Mouse (Mus musculus) pancreas, adult 10 weeks (tissue): ENCODE data around the gene Hist1h4n. TPM values are rescaled to one million over a fixed set of nuclear protein-coding genes. Genes with fewer than 3 reads are reported as not detected.

ENCODE experiments used
- polyA plus RNA-seq: library from polyadenylated mRNA; stranded (reverse); fragments of 350-450 nt; fragmentation: Illumina TruSeq; extraction: RNeasy Lipid Tissue Mini Kit (QIAGEN cat#74804); gene quantifications from one replicate; pipeline ENCODE4 v1.2.3, GENCODE M21; 2015; ENCODE audit warnings: low read depth, low replicate concordance; ENCODE audit not compliant: insufficient read depth

Gene Hist1h4n
- not detected for polyA plus RNA-seq

DNA sequence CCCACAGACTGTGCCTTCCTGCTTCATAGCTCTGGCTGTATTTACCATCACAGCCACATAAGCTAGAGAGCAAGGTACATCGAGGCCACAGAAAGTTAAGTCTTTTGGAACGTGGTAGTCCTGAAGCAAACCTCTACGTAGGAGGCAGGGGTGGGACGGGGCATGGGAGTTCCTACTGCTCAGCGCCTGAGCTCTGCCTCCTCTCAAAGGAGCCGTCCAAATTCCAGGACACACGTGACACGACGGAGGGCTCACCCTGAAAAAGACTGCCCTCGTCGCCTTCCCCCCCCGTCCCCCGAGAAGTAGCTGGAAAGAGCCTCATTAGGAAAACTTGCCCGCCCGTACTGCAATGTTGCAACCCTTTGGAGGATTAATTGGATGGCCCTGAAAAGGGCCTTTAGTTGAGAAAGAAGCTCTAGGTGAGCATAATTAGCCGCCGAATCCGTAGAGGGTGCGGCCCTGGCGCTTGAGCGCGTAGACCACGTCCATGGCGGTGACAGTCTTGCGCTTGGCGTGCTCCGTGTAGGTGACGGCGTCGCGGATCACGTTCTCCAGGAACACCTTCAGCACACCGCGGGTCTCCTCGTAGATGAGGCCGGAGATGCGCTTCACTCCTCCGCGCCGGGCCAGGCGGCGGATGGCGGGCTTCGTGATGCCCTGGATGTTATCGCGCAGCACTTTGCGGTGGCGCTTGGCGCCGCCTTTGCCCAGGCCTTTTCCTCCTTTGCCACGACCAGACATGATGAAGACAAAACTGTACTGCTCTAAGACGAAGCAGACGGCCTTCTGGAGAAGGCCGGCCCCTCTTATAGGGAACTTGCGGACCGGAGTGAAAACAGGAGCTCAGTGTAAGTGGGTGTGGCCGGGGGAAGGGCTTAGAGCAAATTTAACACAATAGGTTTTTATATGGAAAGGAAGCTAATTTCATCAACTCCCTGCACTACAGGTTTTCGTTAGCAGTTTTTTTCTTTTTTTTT, at the start of gene Hist1h4n:
Hist1h4n (minus strand) TSS at position 779 of the 977 bp plus-strand sequence.

DNA sequence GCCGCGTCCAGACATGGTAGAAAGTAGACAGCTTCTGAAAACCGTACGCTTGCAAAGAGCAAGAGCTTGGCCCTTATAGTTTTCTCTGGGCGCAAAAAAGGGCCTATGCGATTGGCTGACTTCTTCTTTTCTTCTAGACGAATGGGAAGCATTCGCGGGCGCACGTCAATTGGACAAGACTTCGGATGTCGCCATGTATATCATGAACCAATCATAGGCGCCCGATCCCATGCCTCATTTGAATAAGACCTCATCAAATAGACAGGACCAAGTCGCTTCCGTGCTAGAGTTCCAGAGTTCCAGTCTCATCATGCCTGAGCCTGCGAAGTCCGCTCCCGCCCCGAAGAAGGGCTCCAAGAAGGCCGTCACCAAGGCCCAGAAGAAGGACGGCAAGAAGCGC, 1.5 kb upstream of the Hist1h4n start, which contains the start of the genes Hist1h2ap and Hist1h2br:
Hist1h2ap (minus strand) TSS at position 47 of the 400 bp plus-strand sequence.
Hist1h2br (plus strand) TSS at position 283 of the 400 bp plus-strand sequence.

DNA sequence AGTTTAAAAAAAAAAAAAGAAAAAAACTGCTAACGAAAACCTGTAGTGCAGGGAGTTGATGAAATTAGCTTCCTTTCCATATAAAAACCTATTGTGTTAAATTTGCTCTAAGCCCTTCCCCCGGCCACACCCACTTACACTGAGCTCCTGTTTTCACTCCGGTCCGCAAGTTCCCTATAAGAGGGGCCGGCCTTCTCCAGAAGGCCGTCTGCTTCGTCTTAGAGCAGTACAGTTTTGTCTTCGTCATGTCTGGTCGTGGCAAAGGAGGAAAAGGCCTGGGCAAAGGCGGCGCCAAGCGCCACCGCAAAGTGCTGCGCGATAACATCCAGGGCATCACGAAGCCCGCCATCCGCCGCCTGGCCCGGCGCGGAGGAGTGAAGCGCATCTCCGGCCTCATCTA, 20.5 kb downstream of the Hist1h4n start, which contains the start of gene Hist1h4m:
Hist1h4m (plus strand) TSS at position 208 of the 400 bp plus-strand sequence.

DNA sequence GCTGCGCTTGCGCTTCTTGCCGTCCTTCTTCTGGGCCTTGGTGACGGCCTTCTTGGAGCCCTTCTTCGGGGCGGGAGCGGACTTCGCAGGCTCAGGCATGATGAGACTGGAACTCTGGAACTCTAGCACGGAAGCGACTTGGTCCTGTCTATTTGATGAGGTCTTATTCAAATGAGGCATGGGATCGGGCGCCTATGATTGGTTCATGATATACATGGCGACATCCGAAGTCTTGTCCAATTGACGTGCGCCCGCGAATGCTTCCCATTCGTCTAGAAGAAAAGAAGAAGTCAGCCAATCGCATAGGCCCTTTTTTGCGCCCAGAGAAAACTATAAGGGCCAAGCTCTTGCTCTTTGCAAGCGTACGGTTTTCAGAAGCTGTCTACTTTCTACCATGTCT, 21.9 kb downstream of the Hist1h4n start, which contains the start of the genes Hist1h2bq and Hist1h2ao:
Hist1h2bq (minus strand) TSS at position 125 of the 400 bp plus-strand sequence.
Hist1h2ao (plus strand) TSS at position 393 of the 400 bp plus-strand sequence.

DNA sequence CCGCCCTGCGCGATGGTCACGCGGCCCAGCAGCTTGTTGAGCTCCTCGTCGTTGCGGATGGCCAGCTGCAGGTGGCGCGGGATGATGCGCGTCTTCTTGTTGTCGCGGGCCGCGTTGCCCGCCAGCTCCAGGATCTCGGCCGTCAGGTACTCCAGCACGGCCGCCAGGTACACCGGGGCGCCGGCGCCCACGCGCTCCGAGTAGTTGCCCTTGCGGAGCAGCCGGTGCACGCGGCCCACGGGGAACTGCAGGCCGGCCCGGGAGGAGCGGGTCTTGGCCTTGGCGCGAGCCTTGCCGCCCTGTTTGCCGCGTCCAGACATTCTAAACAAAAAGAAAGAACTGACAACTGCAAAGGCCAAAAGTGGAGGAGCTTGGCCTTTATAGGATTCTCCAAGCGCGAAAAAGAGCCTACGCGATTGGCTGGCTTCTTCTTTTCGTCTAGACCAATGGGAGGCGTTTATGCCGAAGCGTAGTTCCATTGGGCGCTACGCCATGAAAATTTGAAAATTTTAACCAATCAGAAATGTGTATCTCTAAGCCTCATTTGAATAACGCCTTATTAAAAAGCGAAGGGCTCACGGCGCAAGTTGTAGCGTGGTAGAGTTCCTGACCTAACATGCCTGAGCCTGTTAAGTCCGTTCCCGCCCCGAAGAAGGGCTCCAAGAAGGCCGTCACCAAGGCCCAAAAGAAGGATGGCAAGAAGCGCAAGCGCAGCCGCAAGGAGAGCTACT, 44.9 kb downstream of the Hist1h4n start, which contains the start of the genes Hist1h2an and Hist1h2bp:
Hist1h2an (minus strand) TSS at position 320 of the 731 bp plus-strand sequence.
Hist1h2bp (plus strand) TSS at position 563 of the 731 bp plus-strand sequence.

DNA sequence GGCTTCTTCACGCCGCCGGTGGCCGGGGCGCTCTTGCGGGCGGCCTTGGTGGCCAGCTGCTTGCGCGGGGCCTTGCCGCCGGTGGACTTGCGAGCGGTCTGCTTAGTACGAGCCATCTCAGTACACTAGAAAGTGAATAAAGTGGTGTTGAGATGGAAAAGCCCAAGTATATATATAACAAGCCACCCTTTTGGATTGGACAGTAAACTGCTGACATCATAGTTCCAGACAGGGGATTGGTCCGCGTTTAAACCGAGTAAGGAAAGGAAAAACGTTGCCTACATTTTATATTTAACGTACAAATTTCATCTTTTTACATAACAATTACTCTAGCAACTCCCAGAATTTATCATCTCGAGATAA, 48.8 kb downstream of the Hist1h4n start, which contains the start of gene Hist1h3i:
Hist1h3i (minus strand) TSS at position 116 of the 363 bp plus-strand sequence.

Other genes with a start within 250 kb of the Hist1h4n start
- not detected for gene Olfr1362, start 218.2 kb downstream of the Hist1h4n start, polyA plus RNA-seq
- gene Olfr11, start 189.7 kb downstream of the Hist1h4n start, polyA plus RNA-seq, result not detected
- not detected for gene Olfr1361, start 168.8 kb downstream of the Hist1h4n start, polyA plus RNA-seq
- not detected for gene Olfr1360, start 154.8 kb downstream of the Hist1h4n start, polyA plus RNA-seq
- gene Olfr1359, start 134.1 kb downstream of the Hist1h4n start, polyA plus RNA-seq, result not detected
- gene Hist1h2bl, start 116.1 kb downstream of the Hist1h4n start, polyA plus RNA-seq, result not detected
- not detected for gene Hist1h2ai, start 115.8 kb downstream of the Hist1h4n start, polyA plus RNA-seq
- not detected for gene Hist1h3h, start 114.5 kb downstream of the Hist1h4n start, polyA plus RNA-seq
- gene Hist1h2bm, start 110.2 kb downstream of the Hist1h4n start, polyA plus RNA-seq, result not detected
- gene Hist1h4j, start 97.1 kb downstream of the Hist1h4n start, polyA plus RNA-seq, result not detected
- not detected for gene Hist1h4k, start 81.7 kb downstream of the Hist1h4n start, polyA plus RNA-seq
- not detected for gene Hist1h2ak, start 78.4 kb downstream of the Hist1h4n start, polyA plus RNA-seq
- not detected for gene Hist1h2bn, start 78.1 kb downstream of the Hist1h4n start, polyA plus RNA-seq
- gene Hist1h1b, start 51.6 kb downstream of the Hist1h4n start, polyA plus RNA-seq, result not detected
- gene Hist1h3i, start 48.8 kb downstream of the Hist1h4n start, polyA plus RNA-seq, result not detected
- gene Hist1h2an, start 45.0 kb downstream of the Hist1h4n start, polyA plus RNA-seq, result not detected
- not detected for gene Hist1h2bp, start 44.7 kb downstream of the Hist1h4n start, polyA plus RNA-seq
- gene Hist1h2bq, start 22.0 kb downstream of the Hist1h4n start, polyA plus RNA-seq, result not detected
- gene Hist1h2ao, start 21.7 kb downstream of the Hist1h4n start, polyA plus RNA-seq, result not detected
- gene Hist1h4m, start 20.4 kb downstream of the Hist1h4n start, polyA plus RNA-seq, result not detected
- not detected for gene Hist1h2ap, start 1.3 kb upstream of the Hist1h4n start, polyA plus RNA-seq
- 0.76 TPM for gene Hist1h2br, start 1.5 kb upstream of the Hist1h4n start, polyA plus RNA-seq
- 1.2 TPM for gene Zfp184, start 112.9 kb upstream of the Hist1h4n start, polyA plus RNA-seq
- gene Pom121l2, start 149.0 kb upstream of the Hist1h4n start, polyA plus RNA-seq, result not detected
- gene Prss16, start 177.5 kb upstream of the Hist1h4n start, polyA plus RNA-seq, result 1.7 TPM
- gene Hist1h2ah, start 203.4 kb upstream of the Hist1h4n start, polyA plus RNA-seq, result not detected
- not detected for gene Hist1h2bk, start 203.7 kb upstream of the Hist1h4n start, polyA plus RNA-seq
- gene Hist1h4i, start 209.2 kb upstream of the Hist1h4n start, polyA plus RNA-seq, result 2.7 TPM
- not detected for gene Hist1h2ag, start 210.7 kb upstream of the Hist1h4n start, polyA plus RNA-seq
- not detected for gene Hist1h2bj, start 211.0 kb upstream of the Hist1h4n start, polyA plus RNA-seq